8 mouse cellular contexts compared by ENCODE assay signal in the genomic region with DNA sequence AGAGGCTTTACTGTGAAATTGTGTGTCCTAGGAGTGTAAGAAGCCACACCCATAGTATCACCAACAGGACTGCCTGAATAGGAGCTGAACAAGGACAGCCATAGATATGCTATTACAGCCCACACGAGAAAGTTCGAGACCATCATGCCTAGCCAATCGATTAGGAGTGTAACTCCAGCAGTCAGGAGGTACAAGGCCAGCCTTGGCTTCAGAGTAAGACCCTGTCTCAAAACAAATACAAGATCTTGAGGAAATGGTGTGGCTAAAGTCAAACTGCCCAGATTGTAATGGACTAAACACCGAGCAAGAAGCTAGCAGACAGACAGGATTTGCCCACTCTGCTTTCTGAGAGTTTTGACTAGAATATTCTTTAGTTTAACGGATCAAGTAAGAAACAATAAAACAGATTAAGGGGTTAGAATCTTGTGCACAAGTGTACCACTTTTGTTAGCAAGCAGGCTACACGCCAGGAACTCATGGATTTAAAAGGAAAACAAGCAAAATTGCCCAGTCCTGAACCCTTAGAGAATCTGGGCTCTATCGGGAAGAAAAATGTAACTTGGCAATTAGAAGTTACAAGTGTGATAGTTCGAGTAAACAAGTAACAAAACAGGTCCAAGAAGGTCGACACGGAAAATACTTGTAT. TPM values are rescaled to one million over a fixed set of nuclear protein-coding genes. Genes with fewer than 3 reads are reported as not detected.
DNase-seq lines count a peak whose midpoint lies in the region; ATAC-seq and TF ChIP-seq lines count a peak whose summit lies in the region.

No protein-coding gene starts in this region.

- intact Hi-C loops in left cerebral cortex, postnatal 14 days (cut with DNase I): no loop called here

- H3K36me3 ChIP-seq in spleen, adult 2 months (ENCODE audit: control insufficient read depth, insufficient read depth, low read length): peaks cover 19% of the 10 kb centered on the region
- peaks cover 33% of the 10 kb centered on the region for H3K36me3 ChIP-seq in intestine, embryonic 14.5 days (ENCODE audit: control insufficient read depth, insufficient read depth, low read length)
- H3K36me3 ChIP-seq in midbrain, embryonic 16.5 days (ENCODE audit: control insufficient read depth, insufficient read depth, low read length): peaks cover 11% of the 10 kb centered on the region

- H3K27ac ChIP-seq in spleen, adult 2 months (ENCODE audit: insufficient read depth, low read length): peak overlapping the region; percentile 92
- H3K27ac ChIP-seq in intestine, embryonic 14.5 days (ENCODE audit: low read depth): peak overlapping the region; percentile 98
- peak overlapping the region; percentile 95 for H3K27ac ChIP-seq in midbrain, embryonic 16.5 days (ENCODE audit: low read length)

- peak overlapping the region; percentile 76 for H3K4me2 ChIP-seq in intestine, embryonic 14.5 days (ENCODE audit: low read length)
- H3K4me2 ChIP-seq in midbrain, embryonic 16.5 days (ENCODE audit: low read length): peak overlapping the region; percentile 68

- 29% methylated on average over 10 of the region's 10 CpGs for WGBS in spleen, adult 2 months
- WGBS in intestine, embryonic 14.5 days: 16% methylated on average over 10 of the region's 10 CpGs
- WGBS in midbrain, embryonic 16.5 days: 13% methylated on average over 10 of the region's 10 CpGs

- H3K4me1 ChIP-seq in spleen, adult 2 months (ENCODE audit: control insufficient read depth, insufficient read depth, insufficient read length): no peaks in the 10 kb centered on the region; the same call in 1 of the 2 replicates
- H3K4me1 ChIP-seq in intestine, embryonic 14.5 days (replicated peaks; ENCODE audit: control insufficient read depth, insufficient read depth, low read length): peaks cover 26% of the 10 kb centered on the region
- H3K4me1 ChIP-seq in midbrain, embryonic 16.5 days (ENCODE audit: control insufficient read depth, insufficient read depth, low read length): peaks cover 22% of the 10 kb centered on the region

- TF ChIP-seq POLR2A in spleen, adult 2 months (IDR thresholded peaks at IDR 0.05; ENCODE audit: low read depth, low read length): no peak

- H3K4me3 ChIP-seq in spleen, adult 2 months (ENCODE audit: extremely low read depth, insufficient read depth, insufficient read length): peak overlapping the region; percentile 67
- peak overlapping the region; percentile 93 for H3K4me3 ChIP-seq in intestine, embryonic 14.5 days (ENCODE audit: low read depth, low read length)
- H3K4me3 ChIP-seq in midbrain, embryonic 16.5 days (ENCODE audit: low read depth, low read length): peak overlapping the region; percentile 87

- no peaks in the 10 kb centered on the region for H3K27me3 ChIP-seq in spleen, adult 2 months (ENCODE audit: control insufficient read depth, insufficient read depth, low read length)
- H3K27me3 ChIP-seq in intestine, embryonic 14.5 days (replicated peaks; ENCODE audit: control insufficient read depth, insufficient read depth, low read length): no peaks in the 10 kb centered on the region
- no peaks in the 10 kb centered on the region for H3K27me3 ChIP-seq in midbrain, embryonic 16.5 days (ENCODE audit: control insufficient read depth, insufficient read depth, low read depth, low read length)

- TF ChIP-seq CTCF in spleen, adult 2 months (IDR thresholded peaks at IDR 0.05; ENCODE audit: extremely low read depth, insufficient read depth, insufficient read length, insufficient replicate concordance): no peak

- H3K9ac ChIP-seq in intestine, embryonic 14.5 days (ENCODE audit: low read length): peak overlapping the region; percentile 100
- H3K9ac ChIP-seq in midbrain, embryonic 16.5 days (ENCODE audit: low read depth, low read length): peak overlapping the region; percentile 79

- no peaks in the 10 kb centered on the region for H3K9me3 ChIP-seq in intestine, embryonic 14.5 days (ENCODE audit: control insufficient read depth, low read length)
- H3K9me3 ChIP-seq in midbrain, embryonic 16.5 days (replicated peaks; ENCODE audit: control insufficient read depth, low read length, poor library complexity, severe bottlenecking): no peaks in the 10 kb centered on the region

- peak; percentile 41 for DNase-seq in cerebellum, adult 9-10 months
- DNase-seq in cerebellum, postnatal 36 days: no peak
- DNase-seq in spleen, adult 2 months (ENCODE audit: low read depth in 1 of 2, low spot score in 2 of 2): no peak
- DNase-seq in spleen, adult 18-20 months: no peak
- DNase-seq in intestine, embryonic 14.5 days (ENCODE audit: low spot score): peak; percentile 71
- DNase-seq in left cerebral cortex, postnatal 14 days (ENCODE audit: low spot score in 2 of 2): no peak

- no peak for ATAC-seq in intestine, embryonic 14.5 days (replicated peaks; ENCODE audit: low FRiP score, low TSS enrichment, low read depth)
- ATAC-seq in midbrain, embryonic 16.5 days: 0 out of 2 replicates have a peak, but pooled peaks have one; percentile 0
- ATAC-seq in activated CD4-positive, CD25-positive, alpha-beta regulatory T cell, adult 4 months: no peak

RNA-seq across cellular contexts. Expression of a gene that starts 0.8 kb away (rescaled TPM):
- polyA plus RNA-seq in spleen, adult 2 months (2012; rRNA removed): 448 and 545 TPM in 2 replicates
- polyA plus RNA-seq in intestine, embryonic 14.5 days (2014; fragmentation: Nextera tagmentation; extraction: Ambion mirVana): 164 and 177 TPM in 2 replicates
- polyA plus RNA-seq in midbrain, embryonic 16.5 days (2015; fragmentation: Nextera tagmentation; extraction: Ambion mirVana): 73.6 and 75.9 TPM in 2 replicates
- total RNA-seq in left cerebral cortex, postnatal 14 days (2021): 100 to 1,000 TPM; 101 to 121 TPM
- 100 to 1,000 TPM; 252 to 318 TPM for polyA plus RNA-seq in activated CD4-positive, CD25-positive, alpha-beta regulatory T cell, adult 4 months (2017; shearing (Covaris generic))

RNA-seq across cellular contexts. Expression of a gene that starts 10.2 kb away (rescaled TPM):
- 0.06 and 0.08 TPM in 2 replicates for polyA plus RNA-seq in spleen, adult 2 months (2012; rRNA removed)
- 0.15 TPM in 1 of 2 replicates, not detected in the other for polyA plus RNA-seq in intestine, embryonic 14.5 days (2014; fragmentation: Nextera tagmentation; extraction: Ambion mirVana)
- polyA plus RNA-seq in midbrain, embryonic 16.5 days (2015; fragmentation: Nextera tagmentation; extraction: Ambion mirVana): 1.6 and 1.7 TPM in 2 replicates
- 10 to 100 TPM in 1 of 2 experiments, 1 to 10 TPM in 1; 8.7 to 11.0 TPM for total RNA-seq in left cerebral cortex, postnatal 14 days (2021)
- polyA plus RNA-seq in activated CD4-positive, CD25-positive, alpha-beta regulatory T cell, adult 4 months (2017; shearing (Covaris generic)): not detected

Comparison
In these comparisons a context has a peak if more than half of its experiments do, and no peak if none do; other contexts are left out.
1. DNase-seq: peak in cerebellum, adult 9-10 months (single experiment) and intestine, embryonic 14.5 days (single experiment); none in cerebellum, postnatal 36 days (0 of 2), spleen, adult 2 months (0 of 2), spleen, adult 18-20 months (0 of 2) and left cerebral cortex, postnatal 14 days (0 of 2).
2. Peak in every context shown above with its lines, with median percentiles within 50 percentile points of each other: H3K27ac ChIP-seq and H3K4me3 ChIP-seq.